Mouse (Mus musculus) testis, adult 2 months (tissue): ENCODE results near the gene Tmem205. TPM values are rescaled to one million over a fixed set of nuclear protein-coding genes. Genes with fewer than 3 reads are reported as not detected.

Source experiments
- H3K27ac ChIP-seq: fragments of 200-500 bp; 2 replicates; pipeline ENCODE4 v1.5.1; 2012; ENCODE audit warnings: low read depth, low read length; ENCODE audit not compliant: control insufficient read depth, insufficient read depth
- H3K27me3 ChIP-seq: fragments of 200-500 bp; 2 replicates; pipeline ENCODE4 v1.6.1; 2012; ENCODE audit warnings: mild to moderate bottlenecking, low read length, moderate library complexity; ENCODE audit not compliant: control insufficient read depth, insufficient read depth
- H3K36me3 ChIP-seq: fragments of 200-500 bp; 2 replicates; pipeline ENCODE4 v1.6.1; 2012; ENCODE audit warnings: mild to moderate bottlenecking, low read length; ENCODE audit not compliant: control insufficient read depth, insufficient read depth
- H3K4me1 ChIP-seq: fragments of 200-500 bp; 2 replicates; pipeline ENCODE4 v1.6.1; 2012; ENCODE audit warnings: low read length; ENCODE audit not compliant: control insufficient read depth, insufficient read depth
- H3K4me3 ChIP-seq: fragments of 200-500 bp; 2 replicates; pipeline ENCODE4 v1.5.1; 2012; ENCODE audit warnings: low read depth, mild to moderate bottlenecking, low read length, moderate library complexity, mixed read lengths; ENCODE audit not compliant: control insufficient read depth
- CTCF ChIP-seq: fragments of 200-500 bp; IDR thresholded peaks from 2 replicates; pipeline ENCODE4 v1.5.1; 2012; ENCODE audit warnings: low read depth, mild to moderate bottlenecking, inconsistent platforms, low read length, moderate library complexity; ENCODE audit not compliant: control insufficient read depth, insufficient read depth, insufficient replicate concordance
- POLR2A ChIP-seq: fragments of 200-500 bp; IDR thresholded peaks from 2 replicates; pipeline ENCODE4 v1.6.1; 2012; ENCODE audit warnings: low read depth, mild to moderate bottlenecking, inconsistent platforms, low read length, moderate library complexity; ENCODE audit not compliant: control insufficient read depth
- polyA plus RNA-seq: library from polyadenylated mRNA; depleted of rRNA; stranded (reverse); fragments of >200 nt; gene quantifications from 2 replicates; pipeline ENCODE4 v1.2.3, GENCODE M21; 2012; rRNA removed

Gene Tmem205
- polyA plus RNA-seq, 1 experiment, result 312 TPM

GRCm38 (mm10) chr9:21872204-21872603 is 55.2 kb downstream of the Tmem205 start:
- Histone ChIP-seq H3K4me3 (no peak overlapping the region), H3K4me1 (peaks cover 2% of the 10 kb centered on the region; the same call in 1 of the 2 replicates), H3K27me3 (no peaks in the 10 kb centered on the region), H3K36me3 (no peaks in the 10 kb centered on the region), H3K27ac (no peak overlapping the region)
- TF ChIP-seq POLR2A (no peak), CTCF (no peak)

Other genes starting within 250 kb of the Tmem205 start
- gene Ldlr, start 204.1 kb downstream of the Tmem205 start, polyA plus RNA-seq, result 2.9 TPM in 2 replicates
- gene Spc24, start 167.3 kb downstream of the Tmem205 start, polyA plus RNA-seq, result 16.5 and 17.1 TPM in 2 replicates
- 6.7 and 6.9 TPM in 2 replicates for gene Kank2, start 128.8 kb downstream of the Tmem205 start, polyA plus RNA-seq
- gene Angptl8, start 92.0 kb downstream of the Tmem205 start, polyA plus RNA-seq, result not detected in 2 replicates
- gene Dock6, start 74.9 kb downstream of the Tmem205 start, polyA plus RNA-seq, result 41.5 and 46.0 TPM in 2 replicates
- 21.2 and 22.7 TPM in 2 replicates for gene Rab3d, start 9.4 kb downstream of the Tmem205 start, polyA plus RNA-seq
- 72.0 and 74.9 TPM in 2 replicates for gene Ccdc159, start 85 bp downstream of the Tmem205 start, polyA plus RNA-seq
- gene Plppr2, start 9.5 kb upstream of the Tmem205 start, polyA plus RNA-seq, result 33.3 and 39.3 TPM in 2 replicates
- 4.7 and 5.1 TPM in 2 replicates for gene Swsap1, start 28.2 kb upstream of the Tmem205 start, polyA plus RNA-seq
- gene Epor, start 36.0 kb upstream of the Tmem205 start, polyA plus RNA-seq, result 1.5 and 1.9 TPM in 2 replicates
- 3.9 and 5.2 TPM in 2 replicates for gene Rgl3, start 61.9 kb upstream of the Tmem205 start, polyA plus RNA-seq
- gene Ccdc151, start 75.1 kb upstream of the Tmem205 start, polyA plus RNA-seq, result 38.5 and 46.0 TPM in 2 replicates
- 41.2 and 43.3 TPM in 2 replicates for gene Prkcsh, start 75.2 kb upstream of the Tmem205 start, polyA plus RNA-seq
- gene Elavl3, start 124.5 kb upstream of the Tmem205 start, polyA plus RNA-seq, result 1.8 and 1.9 TPM in 2 replicates
- gene Gm49318, start 143.7 kb upstream of the Tmem205 start, polyA plus RNA-seq, result not detected in 2 replicates
- gene Zfp653, start 143.8 kb upstream of the Tmem205 start, polyA plus RNA-seq, result 43.1 and 44.9 TPM in 2 replicates
- gene Ecsit, start 157.9 kb upstream of the Tmem205 start, polyA plus RNA-seq, result 71.6 and 72.6 TPM in 2 replicates
- gene Cnn1, start 171.7 kb upstream of the Tmem205 start, polyA plus RNA-seq, result 5.8 and 22.3 TPM in 2 replicates
- 1,299 and 1,403 TPM in 2 replicates for gene Elof1, start 189.6 kb upstream of the Tmem205 start, polyA plus RNA-seq
- 8.2 and 10.7 TPM in 2 replicates for gene Acp5, start 208.2 kb upstream of the Tmem205 start, polyA plus RNA-seq
- gene Pigyl, start 229.3 kb upstream of the Tmem205 start, polyA plus RNA-seq, result 64.8 and 73.5 TPM in 2 replicates